Mouse (Mus musculus) frontal cortex, postnatal 10 days (tissue): ENCODE measurements around the gene Trappc10.
A peak's percentile ranks its signal among the peaks of the same experiment; 100 is the strongest.

Experiments
- DNase-seq, 2 experiments: peaks; one replicate each; pipeline ENCODE4 v3.0.0; 2022; ENCODE audit warnings: low spot score in 2 of 2, mixed read lengths in 1 of 2

The Trappc10 gene

GRCm38 (mm10) chr10:78244438-78245224 lies at the start of gene Trappc10:
Trappc10 (minus strand) TSS chr10:78244641.
- DNase-seq, result peak; percentile 76 to 85

DNA sequence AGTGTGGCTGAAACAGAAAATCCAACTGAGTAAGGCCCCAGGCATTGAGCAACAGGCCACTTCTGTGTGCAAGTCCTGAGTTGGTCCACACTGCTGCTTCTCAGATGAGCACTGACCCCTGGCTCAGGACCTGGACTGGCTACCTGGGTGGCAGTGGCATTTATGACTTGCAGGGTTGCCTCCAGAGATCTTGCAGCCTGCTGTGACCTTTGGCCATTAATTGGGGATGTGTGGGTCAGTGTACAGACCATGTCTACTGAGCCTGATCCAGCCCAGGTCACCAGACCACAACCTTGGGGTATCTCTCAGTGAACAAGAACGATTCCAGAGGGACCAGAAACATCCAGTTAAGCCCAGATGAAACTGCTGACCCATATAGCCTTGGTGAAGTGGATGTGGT lies 49.1 kb upstream of the Trappc10 start:
- no peak for DNase-seq

DNA sequence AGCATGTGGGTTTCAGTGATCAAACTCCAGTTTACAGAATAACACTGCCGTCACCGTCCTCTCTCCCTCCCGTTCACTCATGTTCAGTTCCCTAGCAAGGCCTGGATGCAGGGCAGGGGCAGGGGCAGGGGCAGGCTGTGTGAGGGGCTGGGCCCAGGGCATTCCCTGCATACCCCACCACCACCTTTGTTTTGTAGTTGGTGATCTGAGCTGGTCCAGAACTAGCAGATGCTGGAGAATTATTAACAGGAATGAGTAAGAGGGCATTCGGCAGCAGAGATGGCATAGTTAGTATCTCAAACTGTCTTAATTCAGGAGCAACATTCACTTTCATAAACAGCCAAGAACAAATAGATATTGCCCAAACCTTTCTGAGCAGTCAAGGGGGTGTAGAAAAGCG lies 47.9 kb upstream of the Trappc10 start:
- DNase-seq, result no peak

DNA sequence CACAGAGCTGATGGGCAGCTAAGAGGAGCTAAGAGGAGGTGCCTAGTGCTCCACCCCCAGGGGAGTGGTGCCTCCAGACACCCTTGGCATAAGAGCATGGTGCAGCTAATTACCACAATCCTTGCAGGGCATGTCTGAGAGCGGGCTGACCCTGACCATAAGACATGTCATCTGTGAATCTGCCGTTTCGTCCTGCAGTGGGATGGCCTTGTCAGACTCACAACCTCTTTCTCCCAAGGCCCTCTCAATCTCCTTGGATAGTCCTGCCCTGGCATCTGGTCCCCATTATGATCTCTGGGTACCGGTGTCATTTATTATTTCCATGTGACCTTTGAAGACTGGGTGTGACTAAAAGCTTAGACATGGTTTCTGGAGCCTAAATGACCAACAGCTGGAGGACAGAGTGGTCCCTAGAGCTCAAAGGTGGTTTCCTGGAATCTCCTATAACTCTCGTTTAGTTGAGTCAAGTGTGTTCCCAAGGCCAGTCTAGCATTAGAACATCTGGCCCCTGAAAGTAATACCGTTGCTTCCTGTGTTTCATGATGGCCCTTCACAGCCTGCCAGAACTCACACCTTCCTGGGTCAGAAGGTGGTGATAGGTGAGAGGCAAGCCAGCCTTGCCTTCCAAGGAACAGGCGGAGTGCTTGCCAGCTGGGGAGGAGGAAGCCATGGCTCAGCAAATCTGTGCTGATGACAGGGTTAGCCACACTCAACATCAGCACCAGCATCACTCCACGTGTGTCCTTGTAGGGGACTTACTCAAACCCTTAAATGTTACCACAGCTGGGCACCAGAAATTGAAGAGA lies 46.5 kb upstream of the Trappc10 start:
- no peak for DNase-seq

DNA sequence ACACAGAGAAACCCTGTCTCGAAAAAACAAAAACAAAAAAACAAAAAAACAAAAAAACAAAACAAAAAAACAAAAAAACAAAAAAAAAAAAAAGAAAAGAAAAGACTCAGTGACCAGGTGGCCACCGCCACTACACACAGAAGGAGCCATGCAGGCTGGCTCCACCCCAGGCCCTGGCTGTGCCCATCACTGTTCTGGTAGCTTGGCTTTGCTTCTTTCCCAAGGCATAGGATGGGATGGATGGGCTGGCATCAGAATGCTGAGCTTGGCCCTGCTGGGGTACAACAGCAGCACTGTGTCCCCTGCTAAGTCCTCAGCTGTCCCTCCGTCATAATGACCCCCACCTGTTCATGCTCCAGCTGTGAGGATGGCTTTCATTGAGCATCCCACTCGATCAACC lies 44.5 kb upstream of the Trappc10 start:
- DNase-seq, result no peak

DNA sequence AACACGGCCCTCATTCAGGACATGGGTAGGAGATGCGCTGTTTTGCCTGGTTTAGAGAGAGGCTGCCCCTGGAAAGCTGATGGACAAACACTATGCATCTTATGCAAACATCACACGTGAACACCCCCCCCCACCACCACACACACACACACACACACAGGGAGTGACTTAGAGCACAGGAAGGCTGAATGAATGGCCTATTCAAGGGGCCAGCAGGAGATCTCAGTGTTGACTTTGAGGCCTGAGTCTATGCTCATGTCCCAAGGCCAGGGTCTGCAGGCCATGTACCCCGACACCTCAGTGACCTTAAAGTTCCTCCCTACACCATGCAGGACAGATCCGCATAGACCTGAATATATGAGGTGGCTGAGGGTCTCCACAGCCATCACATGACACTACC lies 43.7 kb upstream of the Trappc10 start:
- no peak for DNase-seq

- no peak for DNase-seq
Observed at GRCm38 (mm10) chr10:78287465-78288132, 43.2 kb upstream of the Trappc10 start.

DNA sequence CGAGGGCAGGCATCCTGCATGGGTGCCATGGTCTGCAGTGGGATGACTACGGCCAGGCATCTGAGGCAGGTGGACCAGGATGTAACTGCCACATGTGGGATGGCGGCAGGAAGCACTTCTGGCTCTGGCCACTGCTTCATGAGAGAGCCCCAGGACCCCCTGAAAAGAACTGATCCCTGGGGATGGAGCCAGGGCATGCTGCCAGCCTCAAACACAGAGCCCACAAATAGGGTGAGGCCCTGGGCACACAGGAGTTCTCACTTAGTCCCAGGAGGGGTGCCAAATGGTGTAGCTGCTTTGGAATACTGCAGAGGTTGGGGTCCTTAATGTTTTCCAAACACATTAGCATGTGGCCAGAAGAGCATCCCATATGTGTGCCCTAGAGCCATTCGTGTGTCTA lies 41.5 kb upstream of the Trappc10 start:
- DNase-seq, result no peak

- no peak for DNase-seq
Observed at GRCm38 (mm10) chr10:78285409-78285808, 41.0 kb upstream of the Trappc10 start.

DNA sequence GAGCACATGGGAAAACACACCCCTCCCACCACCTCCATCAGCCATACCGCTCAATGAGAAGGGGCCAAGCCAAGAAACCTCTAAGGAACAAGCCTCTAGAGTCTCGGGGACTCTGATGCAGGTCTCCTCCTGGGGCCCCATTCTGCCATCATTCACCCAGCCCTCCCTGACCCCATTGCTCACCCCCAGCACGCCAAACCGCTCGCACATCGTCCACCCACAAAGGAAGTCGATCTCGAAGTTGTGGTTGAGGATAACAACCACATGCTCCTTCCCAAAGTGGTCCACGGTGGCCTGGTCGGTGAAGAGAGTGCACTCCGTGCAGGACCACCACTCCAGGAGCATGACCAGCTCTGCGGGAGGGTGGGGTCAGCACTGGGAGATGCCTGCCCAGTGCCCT lies 40.4 kb upstream of the Trappc10 start:
- no peak for DNase-seq

GRCm38 (mm10) chr10:78282411-78282810 lies 38.0 kb upstream of the Trappc10 start:
- DNase-seq, result no peak

- DNase-seq, result no peak
Observed at GRCm38 (mm10) chr10:78280486-78280885, 36.0 kb upstream of the Trappc10 start.

DNA sequence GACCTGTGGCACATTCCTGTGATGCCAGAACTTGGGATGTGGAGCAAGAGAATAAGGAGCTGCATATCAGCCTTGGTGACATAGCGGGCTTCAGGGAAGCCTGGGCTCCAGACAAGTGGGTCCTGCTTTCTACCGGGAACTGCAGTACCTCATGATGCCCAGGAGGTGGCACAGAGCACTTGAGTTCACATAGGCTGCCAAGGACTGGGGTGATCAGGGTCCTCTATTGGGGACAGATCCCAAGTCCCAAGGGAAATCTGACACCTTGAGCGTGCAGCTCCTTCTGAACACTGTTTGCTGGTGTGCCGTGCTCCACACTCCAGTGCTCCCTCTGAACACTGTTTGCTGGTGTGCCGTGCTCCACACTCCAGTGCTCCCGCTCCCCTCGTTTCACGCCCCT lies 34.8 kb upstream of the Trappc10 start:
- DNase-seq, result peak in 1 of 2 experiments; percentile 58

DNA sequence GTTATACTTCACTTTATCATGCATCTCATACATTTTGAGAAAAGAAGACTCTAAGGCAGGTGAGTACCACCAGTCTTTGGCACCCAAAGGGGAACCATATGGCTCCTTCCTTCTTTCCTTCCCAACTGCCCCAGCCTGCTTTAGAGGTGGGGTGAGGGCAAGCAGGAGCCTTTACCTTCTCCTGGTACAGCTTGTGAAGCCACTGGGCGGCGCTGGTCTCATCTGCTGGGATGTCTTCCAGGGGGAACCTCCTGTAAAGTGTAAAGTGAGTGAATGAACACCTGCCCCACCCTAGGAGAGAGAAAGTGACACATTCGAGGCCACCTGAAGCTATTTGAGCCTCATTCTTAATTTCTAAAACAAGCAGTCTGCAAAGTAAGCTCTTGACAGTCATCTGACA lies 33.4 kb upstream of the Trappc10 start:
- DNase-seq, result no peak

DNA sequence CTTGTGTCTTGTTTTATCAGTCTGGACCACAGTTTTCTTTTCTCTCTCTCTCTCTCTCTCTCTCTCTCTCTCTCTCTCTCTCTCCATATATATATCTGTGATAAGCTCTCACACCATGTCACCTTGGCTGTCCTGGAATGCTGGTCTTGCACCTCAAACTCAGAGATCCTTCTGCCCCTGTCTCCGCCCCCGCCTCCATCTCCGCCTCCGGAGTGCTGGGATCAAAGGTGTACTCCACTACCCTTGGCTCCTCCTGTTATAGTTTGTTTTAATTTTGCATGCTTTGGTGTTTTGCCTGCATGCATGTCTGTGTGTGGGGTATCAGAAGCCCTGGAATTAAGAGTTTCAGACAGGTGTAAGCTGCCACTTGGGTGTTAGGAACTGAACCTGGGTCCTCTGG lies 31.8 kb upstream of the Trappc10 start:
- DNase-seq, result no peak

DNA sequence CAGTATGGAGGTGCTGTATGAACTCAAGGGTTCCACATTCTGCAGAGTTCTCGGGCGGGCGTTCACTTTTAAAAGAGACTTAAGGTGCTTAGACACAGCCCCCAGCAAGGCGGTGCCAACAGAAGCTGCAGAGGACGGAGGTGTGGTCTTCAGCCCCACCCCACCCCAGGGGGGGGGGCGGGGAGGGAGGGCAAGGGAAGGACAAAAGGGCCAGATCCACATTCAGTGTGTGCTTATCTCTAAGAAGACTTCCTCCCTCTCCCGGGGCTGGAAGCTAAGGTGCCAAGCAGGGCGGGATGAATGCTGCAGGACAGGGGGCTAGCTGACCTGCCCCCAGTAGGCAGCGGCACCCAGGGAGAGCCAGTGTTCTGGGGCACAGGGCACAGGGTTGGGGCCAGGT lies 28.5 kb upstream of the Trappc10 start:
- DNase-seq, result no peak

- no peak for DNase-seq
Observed at GRCm38 (mm10) chr10:78265881-78266280, 21.4 kb upstream of the Trappc10 start.

DNA sequence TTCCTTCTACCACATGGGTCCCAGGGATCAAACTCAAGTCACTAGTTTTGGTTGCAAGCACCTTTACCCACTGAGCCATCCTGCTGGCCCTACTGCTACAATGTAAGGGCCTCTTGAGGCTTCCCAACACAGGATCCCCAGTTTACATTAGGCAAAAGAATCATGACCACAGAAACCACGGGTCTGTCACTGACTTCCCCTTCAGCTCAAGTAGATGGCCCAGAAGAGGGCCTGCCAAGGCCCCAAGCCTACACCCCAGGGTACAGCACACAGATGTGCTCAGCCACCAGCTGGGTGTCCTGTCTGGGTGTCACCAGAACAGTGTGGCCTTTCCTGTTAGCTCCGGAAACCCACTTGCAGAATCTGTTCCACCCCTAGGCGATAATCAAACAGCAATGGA lies 20.3 kb upstream of the Trappc10 start:
- DNase-seq, result no peak

DNA sequence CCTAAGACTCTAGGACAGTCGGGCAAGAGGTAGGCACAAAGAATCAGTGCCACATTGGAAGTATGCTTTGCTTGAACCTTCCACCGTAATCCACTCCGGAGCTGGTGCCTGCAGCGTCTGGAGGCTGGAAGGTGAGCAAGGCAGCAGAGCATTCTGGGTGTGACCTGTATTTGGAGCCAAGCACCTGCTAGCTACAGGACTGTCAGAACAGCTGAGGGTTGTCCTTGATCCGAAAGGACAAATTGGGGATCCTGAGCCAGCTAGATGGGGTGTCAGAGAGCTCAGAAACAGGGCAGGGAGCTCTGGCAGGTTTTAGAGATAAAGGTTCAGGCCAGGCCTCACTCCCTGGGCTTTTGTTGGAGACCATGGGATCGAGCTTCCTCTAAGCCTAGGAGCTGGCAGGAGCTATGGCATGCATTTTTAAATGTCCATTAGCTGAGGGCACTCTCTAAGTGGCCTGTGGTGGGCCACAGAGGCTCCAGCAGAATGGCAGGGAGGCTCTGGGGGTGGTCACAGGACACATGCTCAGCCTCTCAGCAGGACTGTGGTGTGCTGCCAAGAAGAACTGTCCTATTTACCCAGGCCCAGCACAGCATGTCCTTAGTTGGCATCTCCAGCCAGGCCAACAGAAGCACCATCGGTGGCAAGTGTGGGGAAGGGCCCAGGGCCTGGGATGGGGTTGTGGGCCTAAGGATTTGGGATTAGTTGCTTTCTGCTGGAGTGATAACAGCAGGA lies 16.6 kb upstream of the Trappc10 start:
- DNase-seq, result no peak

- DNase-seq, result no peak
Observed at GRCm38 (mm10) chr10:78260322-78260721, 15.9 kb upstream of the Trappc10 start.

- DNase-seq, result no peak
Observed at GRCm38 (mm10) chr10:78259702-78260101, 15.3 kb upstream of the Trappc10 start.

DNA sequence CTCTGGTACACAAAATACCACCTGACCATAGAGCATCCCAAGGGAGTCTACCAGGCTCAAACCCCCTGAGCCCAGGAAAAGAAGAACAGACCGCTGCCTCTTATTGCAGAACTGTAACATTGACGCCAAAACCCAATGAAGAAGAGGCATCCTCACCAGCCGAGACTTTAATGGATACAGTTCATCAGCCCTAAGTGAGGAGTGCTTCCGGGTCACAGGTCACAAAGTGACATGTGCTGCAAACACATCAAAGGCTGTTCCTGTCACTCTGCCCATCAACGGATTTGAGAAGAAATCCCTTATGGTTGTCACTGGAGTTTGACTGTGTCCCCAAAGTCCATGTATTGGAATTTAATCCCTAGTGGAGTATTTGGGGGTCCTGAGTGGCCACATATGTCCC lies 14.8 kb upstream of the Trappc10 start:
- DNase-seq, result no peak
